Mouse (Mus musculus) testis, adult 2 months (tissue): ENCODE data around the gene Calhm5. TPM values are rescaled to one million over a fixed set of nuclear protein-coding genes. Genes with fewer than 3 reads are reported as not detected.

Experiments used
- H3K27ac ChIP-seq: fragments of 200-500 bp; 2 replicates; pipeline ENCODE4 v1.5.1; 2012; ENCODE audit warnings: low read depth, low read length; ENCODE audit not compliant: control insufficient read depth, insufficient read depth
- H3K27me3 ChIP-seq: fragments of 200-500 bp; 2 replicates; pipeline ENCODE4 v1.6.1; 2012; ENCODE audit warnings: mild to moderate bottlenecking, low read length, moderate library complexity; ENCODE audit not compliant: control insufficient read depth, insufficient read depth
- H3K36me3 ChIP-seq: fragments of 200-500 bp; 2 replicates; pipeline ENCODE4 v1.6.1; 2012; ENCODE audit warnings: mild to moderate bottlenecking, low read length; ENCODE audit not compliant: control insufficient read depth, insufficient read depth
- H3K4me1 ChIP-seq: fragments of 200-500 bp; 2 replicates; pipeline ENCODE4 v1.6.1; 2012; ENCODE audit warnings: low read length; ENCODE audit not compliant: control insufficient read depth, insufficient read depth
- H3K4me3 ChIP-seq: fragments of 200-500 bp; 2 replicates; pipeline ENCODE4 v1.5.1; 2012; ENCODE audit warnings: low read depth, mild to moderate bottlenecking, low read length, moderate library complexity, mixed read lengths; ENCODE audit not compliant: control insufficient read depth
- CTCF ChIP-seq: fragments of 200-500 bp; IDR thresholded peaks from 2 replicates; pipeline ENCODE4 v1.5.1; 2012; ENCODE audit warnings: low read depth, mild to moderate bottlenecking, inconsistent platforms, low read length, moderate library complexity; ENCODE audit not compliant: control insufficient read depth, insufficient read depth, insufficient replicate concordance
- POLR2A ChIP-seq: fragments of 200-500 bp; IDR thresholded peaks from 2 replicates; pipeline ENCODE4 v1.6.1; 2012; ENCODE audit warnings: low read depth, mild to moderate bottlenecking, inconsistent platforms, low read length, moderate library complexity; ENCODE audit not compliant: control insufficient read depth
- polyA plus RNA-seq: library from polyadenylated mRNA; depleted of rRNA; stranded (reverse); fragments of >200 nt; gene quantifications from 2 replicates; pipeline ENCODE4 v1.2.3, GENCODE M21; 2012; rRNA removed

Gene Calhm5
- polyA plus RNA-seq, 1 experiment: 0.02 TPM

- H3K27ac ChIP-seq: no peak overlapping the region
- H3K4me3 ChIP-seq: no peak overlapping the region
- H3K36me3 ChIP-seq: no peaks in the 10 kb centered on the region
- no peak for TF ChIP-seq POLR2A
- TF ChIP-seq CTCF: no peak
- H3K27me3 ChIP-seq: no peaks in the 10 kb centered on the region
- no peaks in the 10 kb centered on the region for H3K4me1 ChIP-seq
These were observed 24.7 kb downstream of the Calhm5 start for GRCm38 (mm10) chr10:34071650-34072049.

DNA sequence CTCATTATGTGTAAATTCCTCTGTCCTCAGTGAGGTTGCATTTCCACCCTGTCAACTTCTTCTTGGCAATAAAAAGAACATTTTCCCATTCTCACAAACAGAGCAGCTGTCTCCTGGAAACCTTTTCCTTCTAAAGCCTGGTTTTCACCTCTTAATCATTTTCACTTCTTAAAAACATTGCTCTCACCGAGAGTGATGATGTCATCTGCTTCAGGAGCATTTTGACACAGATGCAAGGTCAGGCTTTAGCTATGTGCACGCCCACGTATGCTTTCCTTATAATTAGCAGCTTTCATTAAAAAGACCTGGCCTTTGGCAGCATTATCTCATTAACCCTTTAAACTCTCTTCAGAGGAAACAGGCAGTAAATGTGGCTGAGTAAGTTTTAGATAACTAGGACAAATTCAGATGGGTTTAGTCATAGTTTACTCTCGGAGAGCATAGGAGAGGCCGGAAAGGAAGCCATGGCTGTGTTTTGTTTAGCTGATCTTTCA is 25.3 kb downstream of the Calhm5 start:
- Histone ChIP-seq H3K36me3 (no peaks in the 10 kb centered on the region), H3K4me1 (no peaks in the 10 kb centered on the region), H3K4me3 (no peak overlapping the region), H3K27me3 (no peaks in the 10 kb centered on the region), H3K27ac (no peak overlapping the region)
- TF ChIP-seq POLR2A (no peak), CTCF (no peak)

DNA sequence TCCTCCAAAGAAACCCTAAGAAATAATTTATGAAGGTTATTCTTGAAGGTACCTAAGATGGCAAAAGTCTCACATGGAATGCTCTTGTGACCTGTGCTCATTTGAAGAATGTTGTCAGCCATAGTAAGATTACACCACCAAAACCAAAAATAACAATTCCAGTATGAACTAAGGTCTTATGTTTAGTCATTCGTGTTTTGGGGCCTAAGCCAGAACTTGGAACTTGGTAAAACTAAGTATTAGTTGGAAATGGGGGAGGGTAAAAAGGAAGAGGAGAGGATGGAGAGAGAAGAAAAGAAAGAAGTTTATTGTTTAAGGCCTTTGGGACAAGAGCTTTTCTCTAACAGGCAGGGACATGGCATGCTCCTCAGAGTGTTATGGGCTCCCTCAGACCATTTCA is 26.7 kb downstream of the Calhm5 start:
- TF ChIP-seq CTCF (no peak), POLR2A (no peak)
- H3K27ac ChIP-seq: no peak overlapping the region
- H3K4me3 ChIP-seq: no peak overlapping the region
- H3K4me1 ChIP-seq: no peaks in the 10 kb centered on the region
- H3K36me3 ChIP-seq: no peaks in the 10 kb centered on the region
- no peaks in the 10 kb centered on the region for H3K27me3 ChIP-seq

DNA sequence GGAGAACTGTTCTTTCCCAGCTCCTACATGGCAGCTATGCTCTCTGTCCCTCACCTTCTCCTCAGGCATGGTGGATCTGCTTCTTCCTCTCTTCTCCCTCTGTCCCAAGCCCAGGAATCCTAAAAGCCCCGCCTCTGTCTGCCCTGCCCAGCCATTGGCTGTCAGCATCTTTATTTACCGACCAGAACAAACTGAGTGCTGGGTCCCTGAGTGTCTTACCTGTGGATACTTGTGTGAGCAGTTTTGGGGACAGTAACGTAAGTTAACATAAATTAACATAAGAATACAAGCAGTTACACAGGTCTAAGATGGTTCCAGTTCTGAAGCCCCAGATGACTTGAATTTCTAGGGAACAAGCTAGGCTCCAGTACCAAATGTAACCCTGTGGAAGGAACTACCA is 29.7 kb downstream of the Calhm5 start:
- Histone ChIP-seq H3K4me1 (no peaks in the 10 kb centered on the region), H3K36me3 (no peaks in the 10 kb centered on the region), H3K4me3 (no peak overlapping the region), H3K27ac (no peak overlapping the region), H3K27me3 (no peaks in the 10 kb centered on the region)
- TF ChIP-seq POLR2A (no peak), CTCF (no peak)

- no peak overlapping the region for H3K4me3 ChIP-seq
- no peak for TF ChIP-seq CTCF
- no peak for TF ChIP-seq POLR2A
- H3K36me3 ChIP-seq: no peaks in the 10 kb centered on the region
- H3K27ac ChIP-seq: no peak overlapping the region
- H3K27me3 ChIP-seq: no peaks in the 10 kb centered on the region
- no peaks in the 10 kb centered on the region for H3K4me1 ChIP-seq
These were observed 42.3 kb downstream of the Calhm5 start for GRCm38 (mm10) chr10:34053987-34054386.

GRCm38 (mm10) chr10:34044210-34044609 is 52.1 kb downstream of the Calhm5 start, which contains the start of gene Calhm4:
Gene Calhm4, minus strand, starts transcription at chr10:34044310.
- TF ChIP-seq POLR2A (no peak), CTCF (no peak)
- H3K36me3 ChIP-seq: no peaks in the 10 kb centered on the region
- H3K27ac ChIP-seq: no peak within 1 kb of the TSS
- H3K27me3 ChIP-seq: no peaks in the 10 kb centered on the region
- H3K4me1 ChIP-seq: no peaks in the 10 kb centered on the region
- no peak within 1 kb of the TSS for H3K4me3 ChIP-seq

Other genes with a start within 250 kb of the Calhm5 start
- not detected in 2 replicates for gene Sult3a1, start 238.8 kb downstream of the Calhm5 start, polyA plus RNA-seq
- 0.07 and 0.11 TPM in 2 replicates for gene Rsph4a, start 191.4 kb downstream of the Calhm5 start, polyA plus RNA-seq
- gene Zup1, start 145.2 kb downstream of the Calhm5 start, polyA plus RNA-seq: 10.6 and 10.9 TPM in 2 replicates
- 39.0 and 41.3 TPM in 2 replicates for gene Rwdd1, start 76.9 kb downstream of the Calhm5 start, polyA plus RNA-seq
- not detected in 2 replicates for gene Trappc3l, start 58.9 kb downstream of the Calhm5 start, polyA plus RNA-seq
- not detected in 2 replicates for gene Calhm4, start 52.2 kb downstream of the Calhm5 start, polyA plus RNA-seq
- gene Calhm6, start 31.5 kb upstream of the Calhm5 start, polyA plus RNA-seq: not detected in 2 replicates
- 0.76 and 0.99 TPM in 2 replicates for gene Dse, start 111.2 kb upstream of the Calhm5 start, polyA plus RNA-seq
- 6.1 and 7.2 TPM in 2 replicates for gene Tspyl1, start 185.7 kb upstream of the Calhm5 start, polyA plus RNA-seq
- gene Tspyl4, start 200.9 kb upstream of the Calhm5 start, polyA plus RNA-seq: 7.9 and 9.3 TPM in 2 replicates